Mouse (Mus musculus): ENCODE data around the gene Gpr82.

Gpr82 gene

DNA sequence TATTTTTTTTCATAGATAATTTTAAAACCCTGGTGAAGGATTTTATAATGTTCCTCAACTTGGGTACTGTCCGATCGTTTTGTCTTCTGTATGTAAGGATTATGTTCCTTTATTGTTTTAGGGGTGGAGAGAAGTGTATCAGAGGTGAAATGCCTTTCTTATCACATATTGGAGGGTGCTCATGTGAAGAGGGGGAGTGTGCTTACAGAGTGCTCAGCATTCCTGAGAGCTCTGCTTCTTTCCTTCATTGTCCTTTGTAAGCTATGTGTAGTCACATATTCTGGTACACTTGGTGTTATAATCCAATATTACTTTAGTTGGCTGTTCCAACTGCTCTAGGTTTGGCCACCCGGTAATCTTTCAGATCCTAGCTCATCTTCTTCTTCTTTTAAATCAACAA lies 39.5 kb downstream of the Gpr82 start:
- DNase-seq (ENCODE audit: low spot score), result no peak

DNA sequence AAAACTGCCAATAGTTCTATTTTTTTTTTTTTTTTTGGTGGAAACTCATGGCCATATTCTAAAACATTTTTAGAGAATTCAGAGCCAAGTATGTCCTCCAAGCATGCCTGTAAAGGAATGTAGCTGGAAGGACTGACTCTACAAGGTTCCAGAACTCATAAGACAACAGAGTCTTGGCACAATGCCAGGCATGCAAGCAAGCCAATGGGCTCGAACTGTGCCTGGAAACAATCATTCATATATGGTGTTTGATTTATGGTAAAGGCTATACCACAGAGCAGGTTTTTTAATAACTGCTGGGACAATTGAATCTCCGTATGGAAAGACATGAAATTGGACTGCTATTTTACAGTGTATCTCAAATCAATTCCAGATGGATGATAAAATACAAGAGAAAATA lies 43.9 kb downstream of the Gpr82 start:
- no peak for DNase-seq (ENCODE audit: low spot score)

DNA sequence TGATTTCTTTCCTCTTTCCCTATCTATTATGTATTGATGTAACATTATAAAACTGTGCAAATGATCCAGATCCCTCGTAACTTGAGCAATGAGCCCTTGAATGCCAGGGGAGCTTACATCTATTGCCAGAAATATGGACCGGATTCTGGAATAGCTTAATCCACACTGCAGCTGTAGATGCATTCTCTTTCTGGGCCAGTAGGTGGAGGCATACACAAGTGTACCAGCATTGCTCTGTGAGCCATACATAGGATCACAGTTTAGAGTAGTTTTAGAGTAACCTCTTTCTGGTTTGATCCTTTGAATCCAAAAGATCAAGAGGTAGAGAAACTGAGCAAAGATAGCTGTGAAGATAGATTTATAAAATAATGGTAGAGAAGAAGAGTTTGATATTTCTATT lies 49.0 kb downstream of the Gpr82 start:
- DNase-seq (ENCODE audit: low spot score), result peak; percentile 31

Data from ovary, postnatal 14 days (tissue).